Mouse (Mus musculus) megakaryocyte-erythroid progenitor cell, adult 5 weeks (primary cell): Measurements from ENCODE around the gene Il25. TPM values are rescaled to one million over a fixed set of nuclear protein-coding genes. Genes with fewer than 3 reads are reported as not detected.

ENCODE experiments used
- polyA plus RNA-seq: library from polyadenylated mRNA; stranded (reverse); fragments of >175 nt; gene quantifications from 2 replicates; pipeline ENCODE4 v1.2.3, GENCODE M21; 2012

Gene Il25
- polyA plus RNA-seq: not detected in 2 replicates

DNA sequence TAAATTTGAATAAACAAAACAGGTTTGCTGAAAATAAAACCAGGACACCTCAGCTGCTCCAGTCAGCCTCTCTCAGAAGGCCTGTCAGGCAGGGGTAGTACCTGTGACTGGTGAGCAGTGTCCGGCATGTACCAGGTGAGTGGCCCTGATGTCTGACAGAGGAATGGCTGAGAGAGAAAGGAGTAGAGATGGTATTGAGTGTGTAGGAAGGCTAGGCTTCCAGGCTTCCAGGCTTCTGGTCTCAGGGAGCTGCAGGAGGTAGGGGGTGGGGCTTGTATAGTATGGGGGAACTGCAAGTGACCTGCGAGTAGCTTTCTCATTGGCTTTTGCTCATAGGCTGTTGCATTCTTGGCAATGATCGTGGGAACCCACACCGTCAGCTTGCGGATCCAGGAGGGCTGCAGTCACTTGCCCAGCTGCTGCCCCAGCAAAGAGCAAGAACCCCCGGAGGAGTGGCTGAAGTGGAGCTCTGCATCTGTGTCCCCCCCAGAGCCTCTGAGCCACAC lies at the start of gene Il25:
TSS of gene Il25 (plus strand) at position 51 of the 506 bp plus-strand sequence.

DNA sequence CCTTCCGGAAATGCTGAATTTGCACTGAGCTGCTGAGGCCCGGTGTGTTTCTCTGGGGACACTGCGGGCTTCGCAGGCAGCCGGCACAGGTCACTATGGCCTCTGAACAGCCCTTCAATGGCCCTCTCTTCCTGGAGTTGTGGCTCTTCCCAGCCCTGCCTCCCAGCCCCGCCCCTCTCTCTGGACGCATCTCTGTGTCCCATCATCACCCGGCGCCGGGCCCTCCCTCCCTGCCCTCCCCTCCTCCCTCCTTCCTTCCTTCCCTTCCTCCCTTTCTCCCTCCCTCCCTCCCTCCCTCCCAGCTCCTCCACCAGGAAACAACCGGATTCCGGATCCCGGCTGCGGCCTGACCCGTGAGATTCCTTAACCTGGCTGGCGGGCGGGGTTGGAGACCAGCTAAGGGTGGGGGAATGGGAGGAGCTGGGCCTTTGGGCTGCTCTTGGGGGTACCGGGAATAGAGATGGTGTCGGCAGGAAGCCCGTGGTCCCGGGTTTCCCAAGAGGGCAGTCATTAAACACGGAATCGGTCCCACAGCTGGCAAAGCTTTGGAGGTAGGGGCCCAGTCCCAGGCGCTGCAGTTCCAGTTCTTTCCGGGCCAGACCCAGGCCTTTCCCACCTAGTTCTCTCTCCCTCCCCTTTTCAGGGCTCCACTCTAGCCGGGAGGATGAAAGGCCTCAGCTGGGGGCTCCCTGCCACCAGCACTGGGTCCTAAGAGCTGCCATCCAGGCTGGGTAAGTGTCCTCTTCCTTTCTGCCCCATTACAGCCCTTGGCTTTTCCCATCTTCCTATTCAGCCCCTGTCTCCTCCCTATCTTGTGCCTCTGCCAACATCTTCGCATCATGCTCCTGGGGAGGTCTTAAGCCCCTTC lies 49.1 kb upstream of the Il25 start, which contains the start of the genes Bcl2l2 and Gm20521:
TSS of gene Bcl2l2 (plus strand) at position 224 of the 868 bp plus-strand sequence.
TSS of gene Gm20521 (plus strand) at position 288 of the 868 bp plus-strand sequence.

GRCm38 (mm10) chr14:54892200-54892599 lies 40.3 kb upstream of the Il25 start, which contains the start of gene Pabpn1:
Gene Pabpn1 (plus strand): TSS chr14:54892500.

GRCm38 (mm10) chr14:54912886-54913285 lies 19.6 kb upstream of the Il25 start, which contains the start of gene Slc22a17:
Gene Slc22a17 (minus strand): TSS chr14:54913132.

DNA sequence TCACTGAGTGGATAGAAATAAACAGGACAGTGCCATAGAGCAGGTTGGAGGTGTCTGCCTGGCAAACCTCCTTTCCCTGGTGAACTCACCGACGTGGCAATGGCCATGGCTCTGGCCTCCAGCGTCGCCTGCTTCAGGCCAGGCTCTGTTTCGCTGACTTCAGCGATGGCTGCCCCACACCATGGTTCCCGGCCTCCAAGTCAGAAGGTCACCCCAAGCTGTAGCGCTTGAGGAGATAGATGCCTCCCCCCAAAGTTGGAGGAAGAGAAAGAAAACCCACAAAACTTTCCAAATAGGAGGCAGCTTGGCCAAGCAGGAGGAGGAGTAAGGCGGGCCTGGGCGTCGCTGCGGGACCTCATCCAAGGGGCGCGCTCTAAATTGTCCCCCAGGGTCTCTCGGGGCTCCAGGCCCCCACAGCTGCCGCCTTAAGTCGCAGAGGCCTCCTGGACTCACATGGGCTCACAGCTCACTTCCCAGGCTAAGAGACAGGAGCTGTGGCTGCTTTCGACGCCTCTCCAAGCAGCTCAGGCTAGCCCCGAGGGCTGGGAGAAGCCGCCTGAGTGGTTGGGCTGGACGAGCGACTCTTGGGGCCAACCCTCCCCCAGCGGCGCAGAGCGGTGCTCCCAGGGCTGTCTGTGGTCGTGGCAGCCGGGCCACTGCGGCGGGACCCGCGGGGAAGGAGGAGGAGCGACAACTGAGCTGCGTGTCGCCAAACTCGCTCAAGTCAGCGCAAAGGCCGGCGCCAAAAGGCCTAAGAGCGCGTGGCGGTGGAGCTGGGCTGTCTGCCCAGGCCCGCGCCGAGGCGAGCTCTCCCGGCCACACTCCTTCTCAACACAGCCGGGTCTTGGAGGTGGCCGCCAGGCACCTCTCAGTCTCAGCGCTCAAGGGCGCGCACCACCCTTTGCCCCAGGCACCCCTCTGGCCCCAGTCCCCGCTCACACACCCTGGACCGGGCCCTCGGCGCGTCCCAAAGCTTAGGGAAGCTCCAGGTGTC lies 6.8 kb upstream of the Il25 start, which contains the start of gene Efs:
TSS of gene Efs (minus strand) at position 778 of the 994 bp plus-strand sequence.

GRCm38 (mm10) chr14:54935904-54936830 lies 3.7 kb downstream of the Il25 start, which contains the start of gene Cmtm5:
Gene Cmtm5 (plus strand): TSS chr14:54936261.

GRCm38 (mm10) chr14:54966320-54966977 lies 34.0 kb downstream of the Il25 start, which contains the start of gene Myh6:
Gene Myh6 (minus strand): TSS chr14:54966927.

DNA sequence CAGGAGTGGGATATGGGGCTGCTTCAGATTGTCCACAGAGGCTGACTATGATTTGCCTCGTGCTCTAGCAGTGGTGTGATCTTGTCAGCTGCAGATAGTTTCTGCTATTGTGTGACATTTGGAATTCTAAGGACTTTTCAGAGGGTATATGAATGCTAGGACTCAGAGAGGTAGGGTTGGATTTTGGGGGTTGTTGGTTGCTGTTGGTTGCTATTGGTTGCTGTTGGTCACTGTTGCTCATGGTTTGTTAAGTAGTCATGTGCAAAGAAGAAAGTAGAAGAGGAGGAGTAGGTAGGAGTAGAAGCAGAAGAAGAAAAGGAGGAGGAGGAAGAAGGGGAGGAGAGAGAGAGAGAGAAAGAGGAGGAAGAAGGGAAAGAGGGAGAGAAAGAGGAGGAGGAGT lies 44.1 kb downstream of the Il25 start, which contains the start of gene Gm17428:
TSS of gene Gm17428 (plus strand) at position 301 of the 400 bp plus-strand sequence.

Other genes starting within 250 kb of the Il25 start
- 97.6 and 115 TPM in 2 replicates for gene 1700123O20Rik, start 246.5 kb upstream of the Il25 start, polyA plus RNA-seq
- 689 and 1,048 TPM in 2 replicates for gene Acin1, start 245.8 kb upstream of the Il25 start, polyA plus RNA-seq
- gene Gm29776, start 233.9 kb upstream of the Il25 start, polyA plus RNA-seq: 0.06 TPM in 1 of 2 replicates, not detected in the other
- gene Cebpe, start 220.5 kb upstream of the Il25 start, polyA plus RNA-seq: 125 and 136 TPM in 2 replicates
- gene Slc7a8, start 150.7 kb upstream of the Il25 start, polyA plus RNA-seq: 4.6 and 7.5 TPM in 2 replicates
- not detected in 2 replicates for gene Rnf212b, start 118.6 kb upstream of the Il25 start, polyA plus RNA-seq
- 2.0 and 2.2 TPM in 2 replicates for gene Homez, start 61.7 kb upstream of the Il25 start, polyA plus RNA-seq
- gene Ppp1r3e, start 55.1 kb upstream of the Il25 start, polyA plus RNA-seq: 8.8 and 12.7 TPM in 2 replicates
- gene Bcl2l2, start 49.3 kb upstream of the Il25 start, polyA plus RNA-seq: 25.6 and 34.5 TPM in 2 replicates
- 0.82 and 5.2 TPM in 2 replicates for gene Gm20521, start 49.3 kb upstream of the Il25 start, polyA plus RNA-seq
- 282 and 412 TPM in 2 replicates for gene Pabpn1, start 40.2 kb upstream of the Il25 start, polyA plus RNA-seq
- gene Slc22a17, start 19.6 kb upstream of the Il25 start, polyA plus RNA-seq: 6.5 and 12.9 TPM in 2 replicates
- gene Efs, start 6.6 kb upstream of the Il25 start, polyA plus RNA-seq: 0.08 TPM in 1 of 2 replicates, not detected in the other
- not detected in 2 replicates for gene Cmtm5, start 3.6 kb downstream of the Il25 start, polyA plus RNA-seq
- gene Myh6, start 34.2 kb downstream of the Il25 start, polyA plus RNA-seq: not detected in 2 replicates
- gene Gm17428, start 44.2 kb downstream of the Il25 start, polyA plus RNA-seq: not detected in 2 replicates
- not detected in 2 replicates for gene Myh7, start 61.9 kb downstream of the Il25 start, polyA plus RNA-seq
- 41.1 and 54.2 TPM in 2 replicates for gene Ngdn, start 82.8 kb downstream of the Il25 start, polyA plus RNA-seq
- gene Zfhx2, start 159.6 kb downstream of the Il25 start, polyA plus RNA-seq: 7.3 and 10.8 TPM in 2 replicates
- gene Thtpa, start 162.1 kb downstream of the Il25 start, polyA plus RNA-seq: 2.0 and 2.5 TPM in 2 replicates
- 19.5 and 24.1 TPM in 2 replicates for gene Ap1g2, start 173.9 kb downstream of the Il25 start, polyA plus RNA-seq
- gene Jph4, start 184.2 kb downstream of the Il25 start, polyA plus RNA-seq: 0.10 and 0.16 TPM in 2 replicates